20 mouse cellular contexts compared by ENCODE assay signal in genomic region chr6:85103321-85103720, GRCm38 (mm10). TPM values are rescaled to one million over a fixed set of nuclear protein-coding genes. Genes with fewer than 3 reads are reported as not detected.
A peak's percentile ranks its signal among the peaks of the same experiment; 100 is the strongest.
DNase-seq lines count a peak whose midpoint lies in the region; ATAC-seq and TF ChIP-seq lines count a peak whose summit lies in the region.
"Had no signal": no experiment of that assay in that cellular context is flagged by ENCODE, and none has a peak within 500 bp of the region (broad histone marks: within the 10 kb centered on the region; RNA-seq: fewer than 3 reads in every experiment).

No protein-coding gene starts in this region.

- H3K4me2 ChIP-seq in heart, embryonic 12.5 days, result no peak overlapping the region
- H3K4me2 ChIP-seq in heart, embryonic 11.5 days, result no peak overlapping the region

- no peaks in the 10 kb centered on the region for H3K9me3 ChIP-seq in heart, embryonic 12.5 days (replicated peaks)
- no peaks in the 10 kb centered on the region for H3K9me3 ChIP-seq in heart, embryonic 10.5 days
- H3K9me3 ChIP-seq in heart, embryonic 11.5 days (replicated peaks; ENCODE audit: control insufficient read depth, low read length), result no peaks in the 10 kb centered on the region
- H3K9me3 ChIP-seq: G1E had no signal

- peak; percentile 41; the same call in 1 of the 2 replicates for TF ChIP-seq POLR2A in testis, adult 2 months (IDR thresholded peaks at IDR 0.05; ENCODE audit: control insufficient read depth, low read depth, low read length)

- H3K27me3 ChIP-seq in heart, embryonic 12.5 days (replicated peaks), result no peaks in the 10 kb centered on the region
- H3K27me3 ChIP-seq in heart, embryonic 10.5 days (ENCODE audit: insufficient read depth, poor library complexity, severe bottlenecking), result no peaks in the 10 kb centered on the region
- no peaks in the 10 kb centered on the region for H3K27me3 ChIP-seq in heart, embryonic 11.5 days (ENCODE audit: control insufficient read depth, insufficient read depth, low read length)
- no peaks in the 10 kb centered on the region for H3K27me3 ChIP-seq in testis, adult 2 months (ENCODE audit: control insufficient read depth, insufficient read depth, low read length)

- H3K36me3 ChIP-seq in heart, embryonic 12.5 days, result no peaks in the 10 kb centered on the region
- no peaks in the 10 kb centered on the region for H3K36me3 ChIP-seq in heart, embryonic 10.5 days
- H3K36me3 ChIP-seq in heart, embryonic 11.5 days (ENCODE audit: control insufficient read depth, insufficient read depth, low read length), result no peaks in the 10 kb centered on the region
- no peaks in the 10 kb centered on the region for H3K36me3 ChIP-seq in testis, adult 2 months (ENCODE audit: control insufficient read depth, insufficient read depth, low read length)
- H3K36me3 ChIP-seq: G1E had no signal

- DNase-seq in heart, adult 11 months, result peak; percentile 74
- peak; percentile 60 for DNase-seq in heart, embryonic 10.5 days (ENCODE audit: low spot score)
- no peak for DNase-seq in testis, postnatal 14 days (ENCODE audit: low spot score)
- DNase-seq: adrenal gland, adult 2 months; adrenal gland, adult 8-10 months; adrenal gland, postnatal 10 days; adrenal gland, postnatal 14 days; adrenal gland, postnatal 25 days; adrenal gland, postnatal 36 days; B cell, adult 2 months; cerebellum, adult 11 months; cerebellum, adult 11-12 months; cerebellum, adult 18-20 months had no signal

- no peak overlapping the region for H3K4me3 ChIP-seq in heart, embryonic 12.5 days
- H3K4me3 ChIP-seq in heart, embryonic 10.5 days, result no peak overlapping the region
- H3K4me3 ChIP-seq in heart, embryonic 11.5 days (ENCODE audit: low read depth, low read length), result no peak overlapping the region
- no peak overlapping the region for H3K4me3 ChIP-seq in testis, adult 2 months (ENCODE audit: control insufficient read depth, low read depth, low read length)

- no peak for ATAC-seq in heart, embryonic 12.5 days (ENCODE audit: insufficient number of reproducible peaks, low FRiP score)
- no peak for ATAC-seq in heart, embryonic 11.5 days (replicated peaks; ENCODE audit: insufficient number of reproducible peaks, low FRiP score, low TSS enrichment)
- ATAC-seq: activated CD4-positive, CD25-positive, alpha-beta regulatory T cell, adult 4 months; CD4-positive, CD25-positive, alpha-beta regulatory T cell, adult 4 months; Patski had no signal

- WGBS in heart, embryonic 12.5 days, result 88% methylated on average over 3 of the region's 3 CpGs
- 88% methylated on average over 3 of the region's 3 CpGs for WGBS in heart, embryonic 10.5 days
- 88% methylated on average over 3 of the region's 3 CpGs for WGBS in heart, embryonic 11.5 days (ENCODE audit: insufficient replicate concordance)

- peaks cover 3% of the 10 kb centered on the region; the same call in 1 of the 2 replicates for H3K4me1 ChIP-seq in heart, embryonic 12.5 days (replicated peaks)
- H3K4me1 ChIP-seq in heart, embryonic 10.5 days, result no peaks in the 10 kb centered on the region
- peaks cover 2% of the 10 kb centered on the region; the same call in 1 of the 2 replicates for H3K4me1 ChIP-seq in heart, embryonic 11.5 days (ENCODE audit: control insufficient read depth, insufficient read depth, low read length)
- peaks cover 3% of the 10 kb centered on the region for H3K4me1 ChIP-seq in testis, adult 2 months (ENCODE audit: control insufficient read depth, insufficient read depth, low read length)

- H3K27ac ChIP-seq in heart, embryonic 12.5 days (ENCODE audit: poor library complexity, severe bottlenecking), result no peak overlapping the region
- H3K27ac ChIP-seq in heart, embryonic 10.5 days, result no peak overlapping the region
- no peak overlapping the region for H3K27ac ChIP-seq in heart, embryonic 11.5 days (ENCODE audit: low read depth, low read length)
- no peak overlapping the region for H3K27ac ChIP-seq in testis, adult 2 months (ENCODE audit: control insufficient read depth, insufficient read depth, low read depth, low read length)

- no peak for TF ChIP-seq CTCF in testis, adult 2 months (IDR thresholded peaks at IDR 0.05; ENCODE audit: control insufficient read depth, insufficient read depth, insufficient replicate concordance, low read depth, low read length)

- no peak overlapping the region for H3K9ac ChIP-seq in heart, embryonic 12.5 days
- H3K9ac ChIP-seq in heart, embryonic 11.5 days (ENCODE audit: low read depth, low read length), result no peak overlapping the region

RNA-seq across cellular contexts. Expression of gene Exoc6b, which starts 34.0 kb away (rescaled TPM):
- polyA plus RNA-seq in heart, embryonic 12.5 days (2016; fragmentation: Nextera tagmentation; extraction: Ambion mirVana), result 22.1 and 22.8 TPM in 2 replicates
- polyA plus RNA-seq in heart, embryonic 10.5 days (2016; fragmentation: Nextera tagmentation; extraction: Ambion mirVana), result 19.7 and 21.0 TPM in 2 replicates
- 22.7 and 24.2 TPM in 2 replicates for polyA plus RNA-seq in heart, embryonic 11.5 days (2014; fragmentation: Nextera tagmentation; extraction: Ambion mirVana)
- 7.2 and 7.8 TPM in 2 replicates for polyA plus RNA-seq in testis, adult 2 months (2012; rRNA removed)

RNA-seq across cellular contexts. Expression of gene Spr, which starts 34.2 kb away (rescaled TPM):
- 51.2 and 53.7 TPM in 2 replicates for polyA plus RNA-seq in heart, embryonic 12.5 days (2016; fragmentation: Nextera tagmentation; extraction: Ambion mirVana)
- 57.2 and 69.2 TPM in 2 replicates for polyA plus RNA-seq in heart, embryonic 10.5 days (2016; fragmentation: Nextera tagmentation; extraction: Ambion mirVana)
- 59.8 and 82.7 TPM in 2 replicates for polyA plus RNA-seq in heart, embryonic 11.5 days (2014; fragmentation: Nextera tagmentation; extraction: Ambion mirVana)
- 1.8 and 2.3 TPM in 2 replicates for polyA plus RNA-seq in testis, adult 2 months (2012; rRNA removed)

Comparison
In these comparisons a context has a peak if more than half of its experiments do, and no peak if none do; other contexts are left out.
1. RNA of gene Spr, which starts 34.2 kb away (polyA plus RNA-seq): 59.8 to 82.7 TPM in heart, embryonic 11.5 days, 57.2 to 69.2 TPM in heart, embryonic 10.5 days and 51.2 to 53.7 TPM in heart, embryonic 12.5 days; 1.8 to 2.3 TPM in testis, adult 2 months; every median in the first group is over 10 times any median in the second.